Mouse (Mus musculus) stomach, postnatal 0 days (tissue): ENCODE data around the gene Usp38. TPM values are rescaled to one million over a fixed set of nuclear protein-coding genes. Genes with fewer than 3 reads are reported as not detected.

ENCODE experiments used
- ATAC-seq: fragments of 200-750 bp; cut with Nextera tagmentation; 2 replicates; pipeline ENCODE4 v1.8.0; 2017; ENCODE audit not compliant: low FRiP score, low TSS enrichment
- DNase-seq: peaks from one replicate; pipeline ENCODE4 v3.0.0-alpha.2; 2016; ENCODE audit warnings: low spot score
- H3K27ac ChIP-seq: fragments of 300-500 bp; sonication (generic); replicated peaks from 2 replicates; pipeline ENCODE4 v1.5.1; 2014; ENCODE audit warnings: mild to moderate bottlenecking, control low read depth
- H3K27me3 ChIP-seq: fragments of 300-500 bp; sonication (generic); 2 replicates; pipeline ENCODE4 v1.6.1; 2014; ENCODE audit warnings: low read length; ENCODE audit not compliant: control insufficient read depth, insufficient read depth
- H3K36me3 ChIP-seq: fragments of 300-500 bp; sonication (generic); 2 replicates; pipeline ENCODE4 v1.6.1; 2014; ENCODE audit warnings: low read length, mixed read lengths; ENCODE audit not compliant: control insufficient read depth, insufficient read depth
- H3K4me1 ChIP-seq: fragments of 300-500 bp; sonication (generic); replicated peaks from 2 replicates; pipeline ENCODE4 v1.6.1; 2014; ENCODE audit warnings: antibody characterized with exemption; ENCODE audit not compliant: control insufficient read depth, insufficient read depth
- H3K4me2 ChIP-seq: fragments of 300-500 bp; sonication (generic); replicated peaks from 2 replicates; pipeline ENCODE4 v1.6.1; 2014; ENCODE audit warnings: low read depth, mild to moderate bottlenecking, control low read depth, moderate library complexity
- H3K4me3 ChIP-seq: fragments of 300-500 bp; sonication (generic); 2 replicates; pipeline ENCODE4 v1.5.1; 2014; ENCODE audit warnings: low read depth, low read length, control low read depth
- H3K9ac ChIP-seq: fragments of 300-500 bp; sonication (generic); 2 replicates; pipeline ENCODE4 v1.6.1; 2014; ENCODE audit warnings: mild to moderate bottlenecking, low read length, control low read depth, mixed read lengths
- H3K9me3 ChIP-seq: fragments of 300-500 bp; sonication (generic); 2 replicates; pipeline ENCODE4 v1.6.1; 2016; ENCODE audit warnings: low read length; ENCODE audit not compliant: control insufficient read depth
- CTCF ChIP-seq: IDR thresholded peaks from 2 replicates; pipeline ENCODE4 v1.5.1; 2016; ENCODE audit warnings: antibody characterized with exemption, low read depth, mild to moderate bottlenecking, moderate library complexity
- EP300 ChIP-seq: optimal IDR thresholded peaks from 2 replicates; pipeline ENCODE3; 2016; ENCODE audit warnings: antibody characterized with exemption
- WGBS: fragments of 180-500 bp; shearing (Covaris S2); extraction: QIAGEN DNeasy Blood & Tissue Kit; methylation state at CpG from one replicate; pipeline ENCODE4 v1.1.7; 2014; 5-methylcytosine and 5-hydroxymethylcytosine counted together
- polyA plus RNA-seq: library from polyadenylated mRNA; unstranded; fragments of >200 nt; fragmentation: Nextera tagmentation; extraction: Ambion mirVana; gene quantifications from 2 replicates; pipeline ENCODE4 v1.2.1, GENCODE M21; 2015

Gene Usp38
- polyA plus RNA-seq, 1 experiment from 2014 or later: 11.9 TPM

DNA sequence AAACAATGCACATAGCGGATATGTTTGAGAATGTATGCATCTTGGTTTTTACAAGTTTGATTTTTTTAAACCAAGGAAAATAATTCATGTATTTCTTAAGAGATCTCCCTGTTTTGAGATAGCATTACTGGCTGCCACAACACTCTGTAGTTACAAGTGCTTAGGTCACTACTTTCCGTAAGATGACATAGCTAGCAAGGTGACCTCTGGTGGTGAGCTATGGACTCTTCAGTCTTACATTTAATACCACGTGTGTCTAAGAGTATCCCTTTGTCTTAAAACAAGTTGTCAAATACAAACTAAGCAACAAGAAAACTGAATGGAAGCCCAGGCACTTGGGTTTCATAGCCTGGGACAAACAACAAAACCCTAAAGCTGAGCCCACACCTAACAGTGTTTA, 22.8 kb downstream of the Usp38 start:
- no peaks in the 10 kb centered on the region for H3K4me1 ChIP-seq
- H3K9ac ChIP-seq: no peak overlapping the region
- ATAC-seq (peak; percentile 88), DNase-seq (no peak)
- H3K27me3 ChIP-seq: no peaks in the 10 kb centered on the region
- H3K27ac ChIP-seq: no peak overlapping the region
- no peaks in the 10 kb centered on the region for H3K9me3 ChIP-seq
- H3K4me2 ChIP-seq: no peak overlapping the region
- WGBS: 45% methylated on average over 3 of the region's 3 CpGs
- H3K36me3 ChIP-seq: peaks cover 10% of the 10 kb centered on the region
- no peak overlapping the region for H3K4me3 ChIP-seq
- peak; percentile 80 for TF ChIP-seq CTCF
- TF ChIP-seq EP300: no peak

DNA sequence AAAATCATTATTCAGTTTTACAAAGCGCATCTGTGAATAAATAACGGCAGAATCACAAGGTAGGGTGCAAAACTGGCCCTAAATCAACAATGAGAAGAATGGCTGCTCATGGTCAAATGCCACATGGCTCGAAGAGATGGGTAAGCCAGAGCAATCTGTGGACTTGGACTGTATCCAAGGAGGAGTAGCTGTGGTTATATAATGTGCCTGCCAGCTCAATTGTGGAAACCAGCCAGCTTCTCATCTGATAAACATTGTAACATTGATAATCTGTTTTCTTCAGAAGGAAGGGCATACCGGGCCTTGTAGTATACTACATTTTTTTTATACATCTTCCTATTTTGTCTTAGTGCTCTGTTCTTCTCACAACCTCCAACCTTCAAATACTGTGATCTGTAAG, 31.9 kb downstream of the Usp38 start:
- Histone ChIP-seq H3K4me2 (no peak overlapping the region), H3K9ac (no peak overlapping the region), H3K9me3 (no peaks in the 10 kb centered on the region), H3K4me3 (no peak overlapping the region), H3K27ac (no peak overlapping the region), H3K4me1 (no peaks in the 10 kb centered on the region), H3K36me3 (peaks cover 17% of the 10 kb centered on the region), H3K27me3 (no peaks in the 10 kb centered on the region)
- TF ChIP-seq CTCF (no peak), EP300 (no peak)
- no peak for ATAC-seq
- 54% methylated on average over 4 of the region's 4 CpGs for WGBS
- DNase-seq: no peak

DNA sequence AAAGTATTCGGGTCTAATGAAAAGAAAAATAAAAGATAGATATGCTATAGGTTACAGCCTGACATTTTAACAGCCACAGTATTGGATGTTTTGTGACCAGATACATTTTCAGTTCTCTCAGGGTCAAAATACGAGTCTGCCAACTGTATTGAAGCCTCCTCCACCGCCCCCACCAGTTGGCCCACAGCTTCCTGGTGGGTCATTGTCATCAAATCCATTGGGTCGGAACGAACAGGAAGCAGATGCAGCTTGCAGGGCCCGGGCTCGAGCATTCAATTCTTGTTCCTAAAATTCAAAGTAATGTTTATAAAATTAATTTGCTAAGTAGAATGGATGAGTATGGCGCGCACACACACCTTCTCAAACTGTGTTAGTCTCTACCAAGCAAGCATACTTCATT, 33.0 kb downstream of the Usp38 start:
- TF ChIP-seq CTCF (no peak), EP300 (no peak)
- DNase-seq (no peak), ATAC-seq (no peak)
- Histone ChIP-seq H3K4me1 (no peaks in the 10 kb centered on the region), H3K9ac (no peak overlapping the region), H3K27ac (no peak overlapping the region), H3K36me3 (peaks cover 15% of the 10 kb centered on the region), H3K27me3 (no peaks in the 10 kb centered on the region), H3K4me3 (no peak overlapping the region), H3K4me2 (no peak overlapping the region), H3K9me3 (no peaks in the 10 kb centered on the region)
- WGBS: 86% methylated on average over 9 of the region's 9 CpGs

DNA sequence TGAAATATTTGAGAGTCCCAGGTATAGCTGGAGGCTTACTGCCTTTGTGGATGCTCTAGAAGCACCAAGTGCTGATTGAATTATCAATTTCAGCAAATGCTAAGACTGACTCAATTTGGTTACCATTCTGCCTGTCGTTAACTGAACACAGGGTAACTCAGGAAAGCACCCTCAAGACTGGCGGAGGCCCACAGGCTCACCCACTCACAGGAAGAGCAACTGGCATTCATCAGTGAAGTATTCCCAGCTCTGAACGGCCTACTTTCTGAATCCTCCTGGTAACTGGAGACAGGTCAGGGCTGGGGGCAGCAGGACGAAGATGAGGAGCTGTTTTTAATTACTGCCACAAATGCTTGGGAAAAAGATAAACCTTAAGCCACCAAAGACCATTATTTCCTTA, 34.7 kb downstream of the Usp38 start:
- H3K4me2 ChIP-seq: no peak overlapping the region
- DNase-seq: no peak
- ATAC-seq: no peak
- H3K9me3 ChIP-seq: no peaks in the 10 kb centered on the region
- 0 out of 2 replicates have a peak, but pooled peaks cover 12% of the 10 kb centered on the region for H3K36me3 ChIP-seq
- no peak for TF ChIP-seq CTCF
- no peak for TF ChIP-seq EP300
- no peak overlapping the region for H3K9ac ChIP-seq
- H3K4me3 ChIP-seq: no peak overlapping the region
- H3K27ac ChIP-seq: no peak overlapping the region
- H3K27me3 ChIP-seq: no peaks in the 10 kb centered on the region
- H3K4me1 ChIP-seq: no peaks in the 10 kb centered on the region
- 89% methylated on average over 4 of the region's 4 CpGs for WGBS

DNA sequence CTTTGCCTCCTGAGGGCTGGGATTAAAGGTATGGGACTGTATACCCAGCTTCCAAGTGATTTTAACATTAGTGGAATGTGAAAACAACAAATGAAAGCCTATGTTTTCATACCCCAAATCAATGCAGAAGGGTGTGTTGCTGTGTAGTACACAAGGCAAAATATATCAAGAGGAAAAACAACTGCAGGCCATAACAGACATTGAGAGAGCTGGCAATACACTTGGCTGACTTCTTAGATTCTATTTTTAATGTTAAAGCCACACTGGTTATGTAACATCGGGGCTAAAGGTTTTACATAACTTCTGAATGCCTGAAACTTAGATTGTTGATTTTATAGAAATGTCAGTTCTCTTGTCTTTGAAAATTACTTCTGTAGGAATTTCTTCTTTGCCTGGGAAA, 37.5 kb downstream of the Usp38 start:
- Histone ChIP-seq H3K27ac (no peak overlapping the region), H3K9ac (no peak overlapping the region), H3K36me3 (0 out of 2 replicates have a peak, but pooled peaks cover 8% of the 10 kb centered on the region), H3K27me3 (no peaks in the 10 kb centered on the region), H3K9me3 (no peaks in the 10 kb centered on the region), H3K4me3 (no peak overlapping the region), H3K4me1 (no peaks in the 10 kb centered on the region), H3K4me2 (no peak overlapping the region)
- ATAC-seq (no peak), DNase-seq (no peak)
- WGBS: 40% methylated on average over 1 of the region's 1 CpGs
- TF ChIP-seq CTCF: no peak
- TF ChIP-seq EP300: no peak

DNA sequence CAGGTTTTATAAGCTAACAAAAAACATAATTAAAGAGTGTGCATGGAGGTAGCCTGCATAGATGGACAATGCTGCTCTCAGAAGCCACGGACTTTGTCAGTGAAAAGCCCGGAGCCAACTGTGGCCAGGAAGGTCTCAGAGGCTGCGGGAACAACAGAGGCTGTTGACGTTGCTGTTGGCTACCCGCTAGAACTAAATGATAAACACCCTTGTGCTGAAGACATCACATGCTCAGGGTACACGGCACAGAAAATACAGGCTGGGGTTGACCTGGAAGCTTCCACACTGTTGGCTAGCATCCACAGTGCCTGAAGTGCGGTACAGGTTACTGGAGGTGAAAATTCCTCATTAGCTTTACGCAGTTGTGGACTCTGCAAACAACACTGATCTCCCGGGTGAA, 43.6 kb downstream of the Usp38 start:
- H3K4me1 ChIP-seq: no peaks in the 10 kb centered on the region
- no peaks in the 10 kb centered on the region for H3K9me3 ChIP-seq
- H3K4me3 ChIP-seq: no peak overlapping the region
- H3K27ac ChIP-seq: no peak overlapping the region
- no peak overlapping the region for H3K9ac ChIP-seq
- 79% methylated on average over 8 of the region's 9 CpGs for WGBS
- no peaks in the 10 kb centered on the region for H3K27me3 ChIP-seq
- ATAC-seq: no peak
- no peak overlapping the region for H3K4me2 ChIP-seq
- TF ChIP-seq CTCF (no peak), EP300 (no peak)
- no peaks in the 10 kb centered on the region for H3K36me3 ChIP-seq
- DNase-seq: no peak
